Mouse (Mus musculus) midbrain, postnatal 0 days (tissue): ENCODE measurements around the gene BC017158. TPM values are rescaled to one million over a fixed set of nuclear protein-coding genes. Genes with fewer than 3 reads are reported as not detected.

ENCODE experiments used
- ATAC-seq: fragments of 200-750 bp; cut with Nextera tagmentation; 2 replicates; pipeline ENCODE4 v1.8.0; 2017; ENCODE audit warnings: moderate number of reproducible peaks, mild to moderate bottlenecking, moderate TSS enrichment, moderate library complexity; ENCODE audit not compliant: low FRiP score
- DNase-seq: peaks from one replicate; pipeline ENCODE4 v3.0.0-alpha.2; 2015; ENCODE audit warnings: low spot score
- H3K27ac ChIP-seq: fragments of 300-500 bp; sonication (generic); 2 replicates; pipeline ENCODE4 v1.5.1; 2014; ENCODE audit warnings: low read depth, mild to moderate bottlenecking, low read length, mixed read lengths
- H3K27me3 ChIP-seq: fragments of 300-500 bp; sonication (generic); 2 replicates; pipeline ENCODE4 v1.6.1; 2014; ENCODE audit warnings: low read length, control low read depth, mixed read lengths; ENCODE audit not compliant: insufficient read depth
- H3K36me3 ChIP-seq: fragments of 300-500 bp; sonication (generic); 2 replicates; pipeline ENCODE4 v1.6.1; 2014; ENCODE audit warnings: low read length, control low read depth, mixed read lengths; ENCODE audit not compliant: insufficient read depth
- H3K4me1 ChIP-seq: fragments of 300-500 bp; sonication (generic); 2 replicates; pipeline ENCODE4 v1.6.1; 2014; ENCODE audit warnings: mild to moderate bottlenecking, control low read depth, antibody characterized with exemption, low read length, mixed read lengths; ENCODE audit not compliant: insufficient read depth
- H3K4me2 ChIP-seq: fragments of 300-500 bp; sonication (generic); 2 replicates; pipeline ENCODE4 v1.6.1; 2014; ENCODE audit warnings: low read depth, mild to moderate bottlenecking, low read length, mixed read lengths; ENCODE audit not compliant: poor library complexity, severe bottlenecking
- H3K4me3 ChIP-seq: fragments of 300-500 bp; sonication (generic); 2 replicates; pipeline ENCODE4 v1.5.1; 2014; ENCODE audit warnings: low read depth, mild to moderate bottlenecking, low read length, moderate library complexity
- H3K9ac ChIP-seq: fragments of 300-500 bp; sonication (generic); replicated peaks from 2 replicates; pipeline ENCODE4 v1.6.1; 2014; ENCODE audit warnings: mild to moderate bottlenecking, low read length, moderate library complexity, mixed read lengths; ENCODE audit not compliant: poor library complexity, severe bottlenecking
- H3K9me3 ChIP-seq: fragments of 300-500 bp; sonication (generic); 2 replicates; pipeline ENCODE4 v1.6.1; 2016; ENCODE audit warnings: low read length, control low read depth
- CTCF ChIP-seq: IDR thresholded peaks from 2 replicates; pipeline ENCODE4 v1.5.1; 2016; ENCODE audit warnings: antibody characterized with exemption, mild to moderate bottlenecking
- WGBS: fragments of 180-500 bp; shearing (Covaris S2); extraction: QIAGEN DNeasy Blood & Tissue Kit; methylation state at CpG from one replicate; pipeline ENCODE4 v1.1.7; 2014; 5-methylcytosine and 5-hydroxymethylcytosine counted together
- microRNA-seq: library from miRNA; unstranded; fragments of <30 nt; microRNA quantifications from one replicate; pipeline ENCODE4, GENCODE M21; 2016; ENCODE audit warnings: borderline number of aligned reads
- polyA plus RNA-seq: library from polyadenylated mRNA; unstranded; fragments of >200 nt; fragmentation: Nextera tagmentation; extraction: Ambion mirVana; gene quantifications from 2 replicates; pipeline ENCODE4 v1.2.1, GENCODE M21; 2015
- total RNA-seq: library from RNA; depleted of rRNA; stranded (reverse); fragments of >200 nt; gene quantifications from 2 replicates; pipeline ENCODE4 v1.2.3, GENCODE M21; 2014; rRNA removed

BC017158 gene
- total and polyA plus RNA-seq, 2 experiments from 2014 or later, result 17.9 to 28.0 TPM

GRCm38 (mm10) chr7:128236426-128236825, 61.5 kb downstream of the BC017158 start:
- H3K4me1 ChIP-seq, result 0 out of 2 replicates have a peak, but pooled peaks cover 5% of the 10 kb centered on the region
- H3K4me3 ChIP-seq, result no peak overlapping the region
- DNase-seq (no peak), ATAC-seq (no peak)
- H3K9ac ChIP-seq, result no peak overlapping the region
- H3K9me3 ChIP-seq, result no peaks in the 10 kb centered on the region
- H3K4me2 ChIP-seq, result peak overlapping the region; percentile 80
- H3K36me3 ChIP-seq, result peaks cover 11% of the 10 kb centered on the region
- H3K27me3 ChIP-seq, result no peaks in the 10 kb centered on the region
- H3K27ac ChIP-seq, result peak overlapping the region; percentile 97
- TF ChIP-seq CTCF, result no peak
- 94% methylated on average over 13 of the region's 13 CpGs for WGBS

DNA sequence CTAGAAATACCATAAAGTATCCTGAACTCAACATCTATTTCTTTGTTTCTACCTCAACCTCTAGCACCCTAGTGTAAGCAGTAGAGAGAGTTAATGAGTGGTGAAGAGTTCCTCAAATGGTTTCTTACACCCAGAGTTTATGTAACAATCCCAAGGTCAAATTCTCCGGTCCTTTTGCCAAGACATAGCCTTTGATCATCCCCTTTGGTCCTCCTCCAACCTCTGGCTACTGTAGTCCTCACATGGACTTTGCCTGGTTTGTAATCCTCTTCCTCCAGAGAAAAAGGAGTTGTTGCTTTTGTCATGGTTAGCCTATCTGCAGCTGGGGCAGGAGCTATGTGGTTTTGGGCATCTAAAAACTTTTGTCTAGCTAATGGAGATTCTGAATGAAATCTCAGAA, 62.5 kb downstream of the BC017158 start:
- no peak for ATAC-seq

DNA sequence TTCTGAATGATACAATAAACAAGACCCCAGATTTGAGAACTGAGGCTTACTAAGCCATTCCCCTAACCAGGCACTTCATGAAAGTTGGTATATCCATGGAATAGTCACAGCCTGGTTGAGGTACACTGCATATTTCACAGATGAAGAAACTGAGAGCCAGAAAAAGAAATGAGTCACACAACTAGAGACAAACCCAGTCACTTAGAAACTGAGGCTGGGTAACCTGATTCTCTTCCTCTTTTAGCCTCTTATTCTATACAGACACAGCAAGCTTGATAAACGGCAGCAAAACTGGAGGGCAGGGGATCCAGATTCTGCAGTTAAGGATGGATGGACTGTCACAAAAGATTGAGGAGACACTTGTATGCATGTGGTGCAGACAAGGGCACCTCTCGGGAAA, 63.2 kb downstream of the BC017158 start:
- H3K27ac ChIP-seq, result no peak overlapping the region
- DNase-seq (no peak), ATAC-seq (no peak)
- H3K4me2 ChIP-seq, result no peak overlapping the region
- no peak for TF ChIP-seq CTCF
- no peak overlapping the region for H3K4me3 ChIP-seq
- 88% methylated on average over 2 of the region's 2 CpGs for WGBS
- H3K36me3 ChIP-seq, result no peaks in the 10 kb centered on the region
- no peaks in the 10 kb centered on the region for H3K27me3 ChIP-seq
- no peaks in the 10 kb centered on the region for H3K9me3 ChIP-seq
- no peak overlapping the region for H3K9ac ChIP-seq
- 0 out of 2 replicates have a peak, but pooled peaks cover 5% of the 10 kb centered on the region for H3K4me1 ChIP-seq

More for the DNA sequence above, 62.5 kb downstream of the BC017158 start:
- 93% methylated on average over 1 of the region's 1 CpGs for WGBS
- no peak for TF ChIP-seq CTCF
- Histone ChIP-seq H3K9ac (no peak overlapping the region), H3K27me3 (no peaks in the 10 kb centered on the region), H3K4me2 (no peak overlapping the region), H3K36me3 (peaks cover 6% of the 10 kb centered on the region), H3K27ac (no peak overlapping the region), H3K4me3 (no peak overlapping the region), H3K4me1 (0 out of 2 replicates have a peak, but pooled peaks cover 5% of the 10 kb centered on the region), H3K9me3 (no peaks in the 10 kb centered on the region)
- DNase-seq, result no peak

GRCm38 (mm10) chr7:128231741-128232140, 66.2 kb downstream of the BC017158 start:
- TF ChIP-seq CTCF, result no peak
- WGBS, result 53% methylated on average over 8 of the region's 8 CpGs
- no peak for ATAC-seq
- no peak overlapping the region for H3K4me3 ChIP-seq
- no peak overlapping the region for H3K9ac ChIP-seq
- no peaks in the 10 kb centered on the region for H3K36me3 ChIP-seq
- DNase-seq, result no peak
- H3K27me3 ChIP-seq, result no peaks in the 10 kb centered on the region
- H3K9me3 ChIP-seq, result no peaks in the 10 kb centered on the region
- no peak overlapping the region for H3K4me2 ChIP-seq
- 0 out of 2 replicates have a peak, but pooled peaks cover 2% of the 10 kb centered on the region for H3K4me1 ChIP-seq
- H3K27ac ChIP-seq, result no peak overlapping the region

Small RNAs within 50 kb of the gene (microRNA-seq; reads per million reads assigned to microRNA genes)
- gene Mir3103, result not detected

Other genes with a start within 250 kb of the BC017158 start
- gene Itgam, start 235.5 kb downstream of the BC017158 start, total RNA-seq, result 2.4 and 2.6 TPM in 2 replicates
- 0.90 and 0.98 TPM in 2 replicates for gene Itgam, start 235.5 kb downstream of the BC017158 start, polyA plus RNA-seq
- not detected in 2 replicates for gene Gm49368, start 235.5 kb downstream of the BC017158 start, total RNA-seq
- not detected in 2 replicates for gene Gm49368, start 235.5 kb downstream of the BC017158 start, polyA plus RNA-seq
- gene Itgax, start 168.6 kb downstream of the BC017158 start, total RNA-seq, result 0.28 TPM in 1 of 2 replicates, not detected in the other
- gene Itgax, start 168.6 kb downstream of the BC017158 start, polyA plus RNA-seq, result 0.05 TPM in 1 of 2 replicates, not detected in the other
- 0.05 TPM in 1 of 2 replicates, not detected in the other for gene Itgad, start 143.8 kb downstream of the BC017158 start, total RNA-seq
- gene Itgad, start 143.8 kb downstream of the BC017158 start, polyA plus RNA-seq, result 0.21 TPM in 1 of 2 replicates, not detected in the other
- not detected in 2 replicates for gene Cox6a2, start 91.8 kb downstream of the BC017158 start, total RNA-seq
- gene Cox6a2, start 91.8 kb downstream of the BC017158 start, polyA plus RNA-seq, result 3.3 and 3.8 TPM in 2 replicates
- gene Armc5, start 60.8 kb downstream of the BC017158 start, total RNA-seq, result 15.0 and 19.9 TPM in 2 replicates
- gene Armc5, start 60.8 kb downstream of the BC017158 start, polyA plus RNA-seq, result 15.2 and 15.9 TPM in 2 replicates
- gene 9130023H24Rik, start 60.1 kb downstream of the BC017158 start, total RNA-seq, result 3.6 and 6.3 TPM in 2 replicates
- gene 9130023H24Rik, start 60.1 kb downstream of the BC017158 start, polyA plus RNA-seq, result 4.2 and 4.4 TPM in 2 replicates
- 14.4 and 20.2 TPM in 2 replicates for gene Tgfb1i1, start 51.4 kb downstream of the BC017158 start, total RNA-seq
- gene Tgfb1i1, start 51.4 kb downstream of the BC017158 start, polyA plus RNA-seq, result 18.2 and 23.0 TPM in 2 replicates
- not detected in 2 replicates for gene Slc5a2, start 32.5 kb downstream of the BC017158 start, total RNA-seq
- gene Slc5a2, start 32.5 kb downstream of the BC017158 start, polyA plus RNA-seq, result 0.36 TPM in 1 of 2 replicates, not detected in the other
- 77.4 and 84.6 TPM in 2 replicates for gene Rgs10, start 120.6 kb upstream of the BC017158 start, total RNA-seq
- gene Rgs10, start 120.6 kb upstream of the BC017158 start, polyA plus RNA-seq, result 89.3 and 91.0 TPM in 2 replicates
- 47.2 and 57.1 TPM in 2 replicates for gene Tial1, start 163.5 kb upstream of the BC017158 start, total RNA-seq
- 24.8 and 29.9 TPM in 2 replicates for gene Tial1, start 163.5 kb upstream of the BC017158 start, polyA plus RNA-seq
- gene Bag3, start 225.4 kb upstream of the BC017158 start, total RNA-seq, result 4.2 and 4.9 TPM in 2 replicates
- gene Bag3, start 225.4 kb upstream of the BC017158 start, polyA plus RNA-seq, result 3.7 and 4.0 TPM in 2 replicates